Mouse (Mus musculus): ENCODE data around the gene Il16. TPM values are rescaled to one million over a fixed set of nuclear protein-coding genes. Genes with fewer than 3 reads are reported as not detected.

The Il16 gene
- polyA plus RNA-seq, 1 experiment from 2014 or later = 1.1 TPM

DNA sequence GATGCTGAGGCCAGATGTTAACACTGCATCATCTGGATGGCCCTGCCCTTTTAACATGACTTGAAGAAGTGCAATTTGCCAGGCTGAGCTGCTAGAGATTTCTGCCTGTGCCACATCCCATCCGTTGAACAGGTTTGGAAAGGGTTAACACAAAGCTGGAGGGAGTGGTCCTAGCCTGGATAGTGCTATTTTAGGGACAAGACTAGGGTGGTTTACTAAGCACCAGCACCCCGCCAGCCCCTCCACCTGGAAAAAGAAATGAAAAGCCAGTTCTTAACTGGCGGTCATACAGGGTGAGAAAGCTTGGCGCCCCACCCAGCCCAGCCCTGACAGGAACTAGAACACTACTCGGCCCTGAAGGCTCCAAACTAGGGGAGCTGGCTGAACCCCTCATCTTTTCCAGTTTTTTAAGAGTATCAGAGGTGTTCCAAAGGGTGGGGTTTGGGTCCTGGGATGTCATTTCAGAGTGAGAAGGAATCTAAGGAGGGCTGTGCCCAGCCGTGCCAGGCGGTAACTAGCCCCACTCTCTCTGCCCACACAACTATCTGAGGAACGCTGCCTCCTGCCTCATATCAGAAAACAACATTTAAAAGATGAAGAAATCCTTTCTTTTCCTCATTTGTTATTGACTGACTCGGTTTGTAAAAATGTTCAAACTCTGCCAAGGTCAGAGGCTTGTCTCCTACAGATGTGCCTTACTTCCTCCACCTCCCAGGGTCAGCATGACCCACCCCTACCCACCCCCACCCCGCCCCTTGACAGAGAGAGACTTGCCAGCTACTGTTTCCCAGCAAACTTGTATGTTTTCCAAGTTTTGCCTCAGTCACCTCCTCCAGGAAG is 6.7 kb downstream of the Il16 start:
- H3K27me3 ChIP-seq (ENCODE audit: control insufficient read depth, insufficient read depth, low read length) = no peaks in the 10 kb centered on the region
- no peak for DNase-seq (ENCODE audit: low spot score, missing footprints)
- 76% methylated on average over 10 of the region's 10 CpGs for WGBS

DNA sequence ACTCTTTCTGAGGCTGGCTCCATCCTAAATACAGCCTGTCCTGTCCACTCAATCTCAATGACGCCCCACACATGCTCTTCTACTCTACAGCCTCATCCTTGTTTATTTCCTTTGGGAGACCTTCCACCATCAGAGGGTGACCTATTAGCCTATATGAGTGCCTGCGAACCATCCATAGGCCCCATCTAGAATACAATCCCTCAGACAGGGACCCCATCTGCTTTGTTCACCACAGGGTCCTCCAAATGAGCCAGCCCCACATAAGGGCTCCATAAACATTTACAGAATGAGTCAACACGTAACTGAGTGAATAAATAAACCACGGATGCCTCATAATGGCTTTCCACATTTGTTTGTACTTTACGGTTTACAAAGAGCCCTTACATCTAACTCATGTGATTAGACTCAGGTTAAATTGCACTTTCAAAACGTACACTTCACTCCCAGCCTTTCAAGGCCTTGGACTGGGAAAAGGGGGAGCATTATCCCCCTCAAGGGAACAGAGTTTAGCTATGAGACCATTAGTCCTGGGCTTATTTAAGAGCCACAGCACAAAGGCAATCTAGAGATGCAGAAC is 7.5 kb downstream of the Il16 start:
- 79% methylated on average over 6 of the region's 6 CpGs for WGBS
- H3K4me3 ChIP-seq (ENCODE audit: low read depth, low read length) = no peak overlapping the region
- ATAC-seq (ENCODE audit: low FRiP score) (no peak), DNase-seq (ENCODE audit: low spot score, missing footprints) (peak; percentile 68)
- no peaks in the 10 kb centered on the region for H3K9me3 ChIP-seq (ENCODE audit: control insufficient read depth, low read length)
- no peaks in the 10 kb centered on the region for H3K27me3 ChIP-seq (ENCODE audit: control insufficient read depth, insufficient read depth, low read length)
- no peaks in the 10 kb centered on the region for H3K4me1 ChIP-seq (ENCODE audit: control insufficient read depth, insufficient read depth, low read length)
- no peaks in the 10 kb centered on the region for H3K36me3 ChIP-seq (ENCODE audit: control insufficient read depth, insufficient read depth, low read length)
- H3K27ac ChIP-seq (ENCODE audit: low read depth, low read length) = no peak overlapping the region
- H3K4me2 ChIP-seq = no peak overlapping the region
- no peak overlapping the region for H3K9ac ChIP-seq (ENCODE audit: low read length)

More for the DNA sequence above, 6.7 kb downstream of the Il16 start:
- no peak for ATAC-seq (ENCODE audit: low FRiP score)
- H3K9ac ChIP-seq (ENCODE audit: low read length) = no peak overlapping the region
- H3K36me3 ChIP-seq (ENCODE audit: control insufficient read depth, insufficient read depth, low read length) = no peaks in the 10 kb centered on the region
- H3K4me2 ChIP-seq = no peak overlapping the region
- H3K27ac ChIP-seq (ENCODE audit: low read depth, low read length) = no peak overlapping the region
- H3K4me1 ChIP-seq (ENCODE audit: control insufficient read depth, insufficient read depth, low read length) = no peaks in the 10 kb centered on the region
- H3K4me3 ChIP-seq (ENCODE audit: low read depth, low read length) = no peak overlapping the region
- no peaks in the 10 kb centered on the region for H3K9me3 ChIP-seq (ENCODE audit: control insufficient read depth, low read length)

- H3K9ac ChIP-seq (ENCODE audit: low read length) = no peak overlapping the region
- WGBS = 77% methylated on average over 6 of the region's 6 CpGs
- no peak for ATAC-seq (ENCODE audit: low FRiP score)
These were observed 9.0 kb downstream of the Il16 start for GRCm38 (mm10) chr7:83736341-83737115.

DNA sequence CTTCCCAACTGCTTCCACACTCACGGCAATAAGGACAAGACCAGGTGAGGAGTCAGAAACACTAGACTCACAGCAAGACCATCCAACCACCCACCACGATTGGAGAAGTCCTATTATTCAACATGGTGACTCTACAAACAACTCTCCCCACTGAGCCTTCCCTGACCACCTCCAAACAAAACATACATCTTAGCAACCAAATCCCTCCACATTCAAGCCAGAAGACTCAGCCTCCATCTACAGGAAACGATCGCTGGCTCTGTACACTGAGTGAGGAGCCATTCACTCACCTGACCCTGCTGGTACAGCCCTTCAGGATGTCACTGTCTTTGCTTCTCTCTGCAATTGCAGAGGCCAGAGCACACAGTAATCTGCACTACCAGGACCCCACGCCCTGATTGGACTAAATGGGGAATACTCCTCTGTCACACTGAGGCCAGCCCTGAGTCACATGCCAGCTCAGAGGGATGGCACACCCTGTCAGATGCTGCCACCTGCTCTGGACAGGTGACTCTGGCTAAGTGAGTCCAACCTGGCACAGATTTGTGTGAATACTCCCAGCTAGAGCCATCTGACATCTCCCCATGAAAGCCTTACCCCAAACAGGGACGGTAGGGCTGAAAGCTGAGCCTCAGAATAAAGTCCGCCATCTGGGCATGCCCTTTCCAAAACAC is 10.3 kb downstream of the Il16 start:
- no peaks in the 10 kb centered on the region for H3K9me3 ChIP-seq (ENCODE audit: control insufficient read depth, low read length)
- no peak overlapping the region for H3K4me2 ChIP-seq
- no peak overlapping the region for H3K4me3 ChIP-seq (ENCODE audit: low read depth, low read length)
- WGBS = 92% methylated on average over 7 of the region's 7 CpGs
- H3K36me3 ChIP-seq (ENCODE audit: control insufficient read depth, insufficient read depth, low read length) = no peaks in the 10 kb centered on the region
- no peaks in the 10 kb centered on the region for H3K4me1 ChIP-seq (ENCODE audit: control insufficient read depth, insufficient read depth, low read length)
- no peak for ATAC-seq (ENCODE audit: low FRiP score)
- no peaks in the 10 kb centered on the region for H3K27me3 ChIP-seq (ENCODE audit: control insufficient read depth, insufficient read depth, low read length)
- no peak overlapping the region for H3K9ac ChIP-seq (ENCODE audit: low read length)
- H3K27ac ChIP-seq (ENCODE audit: low read depth, low read length) = no peak overlapping the region
- DNase-seq (ENCODE audit: low spot score, missing footprints) = peak; percentile 62

More at GRCm38 (mm10) chr7:83736341-83737115, 9.0 kb downstream of the Il16 start:
- Histone ChIP-seq H3K36me3 (ENCODE audit: control insufficient read depth, insufficient read depth, low read length) (no peaks in the 10 kb centered on the region), H3K4me2 (no peak overlapping the region), H3K9me3 (ENCODE audit: control insufficient read depth, low read length) (no peaks in the 10 kb centered on the region), H3K27me3 (ENCODE audit: control insufficient read depth, insufficient read depth, low read length) (no peaks in the 10 kb centered on the region), H3K4me3 (ENCODE audit: low read depth, low read length) (no peak overlapping the region), H3K4me1 (ENCODE audit: control insufficient read depth, insufficient read depth, low read length) (no peaks in the 10 kb centered on the region), H3K27ac (ENCODE audit: low read depth, low read length) (no peak overlapping the region)
- peak; percentile 69 for DNase-seq (ENCODE audit: low spot score, missing footprints)

DNA sequence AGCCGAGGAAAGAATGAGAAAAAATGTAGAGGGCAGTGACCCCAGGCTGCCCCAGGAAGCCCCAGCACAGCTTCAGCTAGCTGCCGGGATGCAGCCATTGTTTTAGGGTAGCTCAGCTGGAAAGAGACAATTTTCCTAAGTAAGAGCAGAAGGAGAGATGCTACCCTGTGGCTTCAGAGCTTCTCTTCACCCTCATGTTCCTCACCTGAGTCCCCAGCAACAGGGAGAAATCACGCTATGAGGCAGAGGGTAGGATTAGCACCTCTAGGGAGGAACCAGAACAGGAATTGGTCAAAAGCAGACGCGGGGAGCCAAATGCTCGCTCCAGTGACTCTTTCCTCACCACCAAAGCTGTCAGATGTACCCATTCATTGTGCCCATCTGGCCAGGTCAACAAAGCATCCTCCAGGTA is 10.8 kb downstream of the Il16 start:
- H3K27ac ChIP-seq (ENCODE audit: low read depth, low read length) = no peak overlapping the region
- 53% methylated on average over 6 of the region's 6 CpGs for WGBS
- no peak overlapping the region for H3K4me3 ChIP-seq (ENCODE audit: low read depth, low read length)
- H3K9me3 ChIP-seq (ENCODE audit: control insufficient read depth, low read length) = no peaks in the 10 kb centered on the region
- no peak for ATAC-seq (ENCODE audit: low FRiP score)
- H3K9ac ChIP-seq (ENCODE audit: low read length) = no peak overlapping the region
- no peak overlapping the region for H3K4me2 ChIP-seq
- H3K4me1 ChIP-seq (ENCODE audit: control insufficient read depth, insufficient read depth, low read length) = no peaks in the 10 kb centered on the region
- no peaks in the 10 kb centered on the region for H3K36me3 ChIP-seq (ENCODE audit: control insufficient read depth, insufficient read depth, low read length)
- no peaks in the 10 kb centered on the region for H3K27me3 ChIP-seq (ENCODE audit: control insufficient read depth, insufficient read depth, low read length)
- DNase-seq (ENCODE audit: low spot score, missing footprints) = peak; percentile 72

DNA sequence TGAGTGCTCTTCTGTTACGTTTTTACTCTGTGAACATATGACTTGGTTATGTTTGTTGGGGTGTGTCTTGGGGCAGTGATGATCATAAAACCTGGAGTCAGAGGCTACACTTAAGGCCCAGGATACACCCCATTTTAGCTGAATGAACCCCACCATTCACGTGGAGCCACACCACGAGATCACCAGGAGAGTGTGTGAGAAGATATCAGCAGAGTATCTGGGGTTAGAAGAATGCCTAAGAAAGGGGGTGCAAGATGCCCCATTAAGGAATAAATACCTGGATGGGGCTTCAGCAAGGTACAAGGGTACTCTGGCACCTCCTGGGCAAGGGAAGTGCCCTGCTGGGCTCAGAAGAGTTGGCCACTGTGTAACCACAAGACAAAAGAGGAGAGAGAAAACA is 11.3 kb downstream of the Il16 start:
- 87% methylated on average over 3 of the region's 3 CpGs for WGBS
- Histone ChIP-seq H3K4me3 (ENCODE audit: low read depth, low read length) (no peak overlapping the region), H3K36me3 (ENCODE audit: control insufficient read depth, insufficient read depth, low read length) (no peaks in the 10 kb centered on the region), H3K27ac (ENCODE audit: low read depth, low read length) (no peak overlapping the region), H3K9me3 (ENCODE audit: control insufficient read depth, low read length) (no peaks in the 10 kb centered on the region), H3K4me2 (no peak overlapping the region), H3K4me1 (ENCODE audit: control insufficient read depth, insufficient read depth, low read length) (no peaks in the 10 kb centered on the region), H3K9ac (ENCODE audit: low read length) (no peak overlapping the region), H3K27me3 (ENCODE audit: control insufficient read depth, insufficient read depth, low read length) (no peaks in the 10 kb centered on the region)
- no peak for ATAC-seq (ENCODE audit: low FRiP score)
- DNase-seq (ENCODE audit: low spot score, missing footprints) = peak; percentile 67

- H3K4me3 ChIP-seq (ENCODE audit: low read depth, low read length) = no peak overlapping the region
- no peaks in the 10 kb centered on the region for H3K36me3 ChIP-seq (ENCODE audit: control insufficient read depth, insufficient read depth, low read length)
- WGBS = 84% methylated on average over 3 of the region's 3 CpGs
These were observed 12.7 kb downstream of the Il16 start for GRCm38 (mm10) chr7:83732781-83733180.

DNA sequence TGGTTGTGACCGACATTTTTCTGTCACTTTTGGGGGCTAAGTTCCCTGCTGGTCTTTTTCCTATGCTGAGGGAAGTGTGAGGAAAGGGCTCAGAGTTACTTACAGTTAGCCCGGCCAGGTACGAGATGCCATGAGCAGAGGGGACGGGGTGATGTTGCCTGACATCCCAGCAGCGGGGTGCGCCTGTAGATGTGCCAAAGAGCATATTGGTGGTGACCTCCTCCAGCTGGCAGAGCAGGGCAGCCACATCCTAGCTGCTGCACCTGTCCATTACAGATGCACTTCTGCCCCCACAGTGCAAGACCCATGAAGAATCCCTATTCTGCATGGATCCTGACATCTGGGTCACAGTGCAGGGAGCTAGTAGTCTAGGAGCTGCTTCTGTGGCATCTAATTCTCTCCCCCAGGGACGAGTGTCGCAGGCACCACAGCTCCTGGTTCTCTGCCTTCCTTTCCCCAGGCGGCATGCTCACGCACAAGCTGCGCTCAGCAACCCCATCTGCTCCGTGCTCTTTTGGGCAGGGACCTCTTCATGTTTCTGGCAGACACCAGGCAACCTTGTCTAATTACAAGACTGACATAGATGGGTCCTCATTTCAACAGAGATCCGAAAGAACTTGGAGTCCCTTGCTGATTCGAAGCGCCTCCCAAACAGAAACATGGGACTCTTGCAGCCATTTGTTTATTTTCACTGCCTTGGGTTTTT is 13.4 kb downstream of the Il16 start:
- Histone ChIP-seq H3K9me3 (ENCODE audit: control insufficient read depth, low read length) (no peaks in the 10 kb centered on the region), H3K4me1 (ENCODE audit: control insufficient read depth, insufficient read depth, low read length) (no peaks in the 10 kb centered on the region), H3K27me3 (ENCODE audit: control insufficient read depth, insufficient read depth, low read length) (no peaks in the 10 kb centered on the region), H3K27ac (ENCODE audit: low read depth, low read length) (no peak overlapping the region), H3K4me2 (no peak overlapping the region), H3K36me3 (ENCODE audit: control insufficient read depth, insufficient read depth, low read length) (no peaks in the 10 kb centered on the region), H3K9ac (ENCODE audit: low read length) (no peak overlapping the region), H3K4me3 (ENCODE audit: low read depth, low read length) (no peak overlapping the region)
- DNase-seq (ENCODE audit: low spot score, missing footprints) = peak; percentile 72
- 81% methylated on average over 15 of the region's 15 CpGs for WGBS
- no peak for ATAC-seq (ENCODE audit: low FRiP score)

More at GRCm38 (mm10) chr7:83732781-83733180, 12.7 kb downstream of the Il16 start:
- Histone ChIP-seq H3K4me1 (ENCODE audit: control insufficient read depth, insufficient read depth, low read length) (no peaks in the 10 kb centered on the region), H3K4me2 (no peak overlapping the region), H3K9me3 (ENCODE audit: control insufficient read depth, low read length) (no peaks in the 10 kb centered on the region), H3K27me3 (ENCODE audit: control insufficient read depth, insufficient read depth, low read length) (no peaks in the 10 kb centered on the region), H3K9ac (ENCODE audit: low read length) (no peak overlapping the region), H3K27ac (ENCODE audit: low read depth, low read length) (no peak overlapping the region)
- no peak for ATAC-seq (ENCODE audit: low FRiP score)
- peak; percentile 70 for DNase-seq (ENCODE audit: low spot score, missing footprints)

Measured in midbrain, embryonic 11.5 days (tissue).